Mouse (Mus musculus) heart, embryonic 16.5 days (tissue): Measurements from ENCODE around the gene Alox5ap. TPM values are rescaled to one million over a fixed set of nuclear protein-coding genes. Genes with fewer than 3 reads are reported as not detected.
A peak's percentile ranks its signal among the peaks of the same experiment; 100 is the strongest.

ENCODE experiments used
- ATAC-seq: fragments of 200-750 bp; cut with Nextera tagmentation; replicated peaks from 2 replicates; pipeline ENCODE4 v1.8.0; 2017; ENCODE audit warnings: moderate number of reproducible peaks; ENCODE audit not compliant: insufficient read depth, low FRiP score; ENCODE audit errors: extremely low read depth
- H3K27ac ChIP-seq: fragments of 300-500 bp; sonication (generic); 2 replicates; pipeline ENCODE4 v1.5.1; 2014; ENCODE audit warnings: mild to moderate bottlenecking, low read length, control low read depth, moderate library complexity
- H3K27me3 ChIP-seq: fragments of 300-500 bp; sonication (generic); 2 replicates; pipeline ENCODE4 v1.6.1; 2014; ENCODE audit warnings: low read length, mixed read lengths; ENCODE audit not compliant: control insufficient read depth, insufficient read depth
- H3K36me3 ChIP-seq: fragments of 300-500 bp; sonication (generic); 2 replicates; pipeline ENCODE4 v1.6.1; 2014; ENCODE audit not compliant: control insufficient read depth, insufficient read depth
- H3K4me1 ChIP-seq: fragments of 300-500 bp; sonication (generic); 2 replicates; pipeline ENCODE4 v1.6.1; 2014; ENCODE audit warnings: low read length, mixed read lengths; ENCODE audit not compliant: control insufficient read depth, insufficient read depth
- H3K4me2 ChIP-seq: fragments of 300-500 bp; sonication (generic); 2 replicates; pipeline ENCODE4 v1.6.1; 2014; ENCODE audit warnings: low read depth, mild to moderate bottlenecking, control low read depth, low read length
- H3K4me3 ChIP-seq: fragments of 300-500 bp; sonication (generic); 2 replicates; pipeline ENCODE4 v1.5.1; 2014; ENCODE audit warnings: mild to moderate bottlenecking, control low read depth, low read length
- H3K9ac ChIP-seq: fragments of 300-500 bp; sonication (generic); 2 replicates; pipeline ENCODE4 v1.6.1; 2014; ENCODE audit warnings: low read length, control low read depth
- H3K9me3 ChIP-seq: fragments of 300-500 bp; sonication (generic); replicated peaks from 2 replicates; pipeline ENCODE4 v1.6.1; 2016; ENCODE audit warnings: low read length; ENCODE audit not compliant: control insufficient read depth
- WGBS: fragments of 180-500 bp; shearing (Covaris S2); extraction: QIAGEN DNeasy Blood & Tissue Kit; methylation state at CpG from one replicate; pipeline ENCODE4 v1.1.7; 2014; 5-methylcytosine and 5-hydroxymethylcytosine counted together
- polyA plus RNA-seq: library from polyadenylated mRNA; unstranded; fragments of >200 nt; fragmentation: Nextera tagmentation; extraction: Ambion mirVana; gene quantifications from 2 replicates; pipeline ENCODE4 v1.2.1, GENCODE M21; 2015

The Alox5ap gene
- polyA plus RNA-seq, 1 experiment from 2014 or later = 11.9 TPM

- H3K36me3 ChIP-seq = no peaks in the 10 kb centered on the region
- H3K9me3 ChIP-seq = peaks cover 4% of the 10 kb centered on the region; the same call in 1 of the 2 replicates
- no peak overlapping the region for H3K4me3 ChIP-seq
- no peak overlapping the region for H3K27ac ChIP-seq
- no peaks in the 10 kb centered on the region for H3K27me3 ChIP-seq
- H3K4me1 ChIP-seq = peaks cover 32% of the 10 kb centered on the region
- ATAC-seq = no peak
- no peak overlapping the region for H3K4me2 ChIP-seq
- H3K9ac ChIP-seq = no peak overlapping the region
- WGBS = 22% methylated on average over 4 of the region's 4 CpGs
These were observed 52.4 kb downstream of the Alox5ap start for GRCm38 (mm10) chr5:149316926-149317325.

GRCm38 (mm10) chr5:149319874-149320323 lies 55.3 kb downstream of the Alox5ap start:
- Histone ChIP-seq H3K27ac (peak overlapping the region; percentile 93), H3K27me3 (no peaks in the 10 kb centered on the region), H3K36me3 (no peaks in the 10 kb centered on the region), H3K9me3 (peaks cover 4% of the 10 kb centered on the region; the same call in 1 of the 2 replicates), H3K4me3 (no peak overlapping the region), H3K9ac (peak overlapping the region; percentile 35), H3K4me1 (peaks cover 41% of the 10 kb centered on the region), H3K4me2 (peak overlapping the region; percentile 52)
- no peak for ATAC-seq
- WGBS = 27% methylated on average over 9 of the region's 9 CpGs

- Histone ChIP-seq H3K27ac (peak overlapping the region; percentile 93), H3K4me3 (peak overlapping the region; percentile 9; the same call in 1 of the 2 replicates), H3K9ac (peak overlapping the region; percentile 35), H3K36me3 (no peaks in the 10 kb centered on the region), H3K9me3 (no peaks in the 10 kb centered on the region), H3K4me1 (peaks cover 41% of the 10 kb centered on the region), H3K4me2 (peak overlapping the region; percentile 52), H3K27me3 (no peaks in the 10 kb centered on the region)
- WGBS = 1% methylated on average over 15 of the region's 15 CpGs
- ATAC-seq = peak; percentile 88
These were observed 56.2 kb downstream of the Alox5ap start for GRCm38 (mm10) chr5:149320534-149321482.

- no peaks in the 10 kb centered on the region for H3K27me3 ChIP-seq
- no peaks in the 10 kb centered on the region for H3K36me3 ChIP-seq
- no peak overlapping the region for H3K4me2 ChIP-seq
- no peak overlapping the region for H3K27ac ChIP-seq
- no peaks in the 10 kb centered on the region for H3K9me3 ChIP-seq
- H3K9ac ChIP-seq = no peak overlapping the region
- WGBS = 47% methylated on average over 15 of the region's 15 CpGs
- H3K4me3 ChIP-seq = no peak overlapping the region
- no peak for ATAC-seq
- peaks cover 36% of the 10 kb centered on the region for H3K4me1 ChIP-seq
These were observed 57.6 kb downstream of the Alox5ap start for GRCm38 (mm10) chr5:149321909-149322841.

GRCm38 (mm10) chr5:149322938-149323553 lies 58.5 kb downstream of the Alox5ap start:
- H3K27me3 ChIP-seq = no peaks in the 10 kb centered on the region
- no peak overlapping the region for H3K9ac ChIP-seq
- H3K9me3 ChIP-seq = no peaks in the 10 kb centered on the region
- H3K27ac ChIP-seq = no peak overlapping the region
- 76% methylated on average over 9 of the region's 9 CpGs for WGBS
- no peaks in the 10 kb centered on the region for H3K36me3 ChIP-seq
- H3K4me2 ChIP-seq = no peak overlapping the region
- H3K4me1 ChIP-seq = peaks cover 34% of the 10 kb centered on the region
- no peak for ATAC-seq
- H3K4me3 ChIP-seq = no peak overlapping the region

GRCm38 (mm10) chr5:149324739-149325138 lies 60.2 kb downstream of the Alox5ap start:
- no peak overlapping the region for H3K9ac ChIP-seq
- no peaks in the 10 kb centered on the region for H3K36me3 ChIP-seq
- WGBS = 68% methylated on average over 13 of the region's 13 CpGs
- peaks cover 32% of the 10 kb centered on the region for H3K4me1 ChIP-seq
- H3K9me3 ChIP-seq = no peaks in the 10 kb centered on the region
- ATAC-seq = no peak
- H3K27ac ChIP-seq = no peak overlapping the region
- H3K4me3 ChIP-seq = no peak overlapping the region
- H3K4me2 ChIP-seq = no peak overlapping the region
- no peaks in the 10 kb centered on the region for H3K27me3 ChIP-seq

GRCm38 (mm10) chr5:149329098-149329887 lies 64.7 kb downstream of the Alox5ap start:
- no peaks in the 10 kb centered on the region for H3K9me3 ChIP-seq
- H3K4me3 ChIP-seq = no peak overlapping the region
- WGBS = 59% methylated on average over 12 of the region's 12 CpGs
- no peak overlapping the region for H3K4me2 ChIP-seq
- H3K27me3 ChIP-seq = no peaks in the 10 kb centered on the region
- H3K36me3 ChIP-seq = no peaks in the 10 kb centered on the region
- no peak for ATAC-seq
- peaks cover 6% of the 10 kb centered on the region; the same call in 1 of the 2 replicates for H3K4me1 ChIP-seq
- H3K9ac ChIP-seq = no peak overlapping the region
- H3K27ac ChIP-seq = no peak overlapping the region

GRCm38 (mm10) chr5:149330601-149331000 lies 66.0 kb downstream of the Alox5ap start:
- peaks cover 5% of the 10 kb centered on the region; the same call in 1 of the 2 replicates for H3K4me1 ChIP-seq
- WGBS = 14% methylated on average over 1 of the region's 1 CpGs
- H3K9me3 ChIP-seq = no peaks in the 10 kb centered on the region
- no peak overlapping the region for H3K4me2 ChIP-seq
- no peaks in the 10 kb centered on the region for H3K36me3 ChIP-seq
- H3K4me3 ChIP-seq = no peak overlapping the region
- H3K27ac ChIP-seq = no peak overlapping the region
- H3K27me3 ChIP-seq = no peaks in the 10 kb centered on the region
- no peak overlapping the region for H3K9ac ChIP-seq
- 0 out of 2 replicates have a peak, but pooled peaks have one; percentile 10 for ATAC-seq
